Mouse (Mus musculus): Measurements from ENCODE around the gene Reps2. TPM values are rescaled to one million over a fixed set of nuclear protein-coding genes. Genes with fewer than 3 reads are reported as not detected.

Gene Reps2
- polyA plus RNA-seq, 1 experiment from 2014 or later, result 1.8 TPM

DNA sequence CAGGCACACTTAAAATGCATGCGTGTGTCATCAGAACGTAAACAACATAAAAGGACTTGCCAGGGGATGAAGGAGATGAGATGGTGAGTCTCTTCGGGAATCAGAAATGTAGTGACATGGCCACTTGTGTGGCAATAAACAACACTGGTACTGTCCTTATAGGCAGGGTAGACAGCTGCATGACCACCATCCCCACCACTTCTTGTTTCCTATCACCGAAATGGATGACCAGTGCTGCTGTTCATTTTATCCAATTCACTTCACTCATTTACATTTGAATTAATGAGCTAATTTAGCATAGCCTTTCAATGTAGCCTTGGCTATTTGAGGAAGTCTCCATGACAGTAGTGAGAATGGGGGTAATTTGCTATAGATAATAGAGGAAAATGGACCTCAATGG is 236.2 kb downstream of the Reps2 start:
- peaks cover 62% of the 10 kb centered on the region for H3K27me3 ChIP-seq
- no peak overlapping the region for H3K4me2 ChIP-seq
- H3K4me1 ChIP-seq (replicated peaks), result no peaks in the 10 kb centered on the region
- H3K4me3 ChIP-seq, result no peak overlapping the region
- H3K27ac ChIP-seq (replicated peaks), result no peak overlapping the region
- H3K9ac ChIP-seq, result no peak overlapping the region
- ATAC-seq (ENCODE audit: low read depth), result no peak
- WGBS, result 53% methylated on average over 4 of the region's 4 CpGs
- no peaks in the 10 kb centered on the region for H3K9me3 ChIP-seq
- no peaks in the 10 kb centered on the region for H3K36me3 ChIP-seq

DNA sequence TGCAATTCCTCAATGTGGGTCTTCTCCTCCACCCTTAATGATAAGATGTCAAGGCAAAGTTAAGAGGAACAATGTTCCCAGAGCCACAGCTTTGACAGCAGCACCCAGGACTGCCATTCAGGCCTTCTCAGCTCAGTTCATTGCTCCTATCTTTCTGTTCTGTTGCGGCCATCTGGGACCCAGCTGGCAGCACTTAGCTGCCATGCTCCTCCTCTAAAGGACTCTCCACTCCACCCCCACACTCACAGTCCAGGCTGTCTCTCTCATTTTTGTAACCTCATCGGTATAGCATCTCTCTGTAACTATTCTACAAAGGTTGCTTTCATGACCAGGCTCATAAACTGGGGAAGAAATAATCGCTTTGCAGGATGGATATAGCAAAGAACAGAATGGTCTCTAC is 241.0 kb downstream of the Reps2 start:
- no peak for ATAC-seq (ENCODE audit: low read depth)
- H3K4me3 ChIP-seq, result no peak overlapping the region
- whole genome bisulfite sequencing, result 75% methylated on average over 3 of the region's 3 CpGs

GRCm38 (mm10) chrX:162380730-162381129 is 262.7 kb downstream of the Reps2 start:
- no peak overlapping the region for H3K4me2 ChIP-seq
- H3K27me3 ChIP-seq, result no peaks in the 10 kb centered on the region; the same call in 1 of the 2 replicates
- ATAC-seq (ENCODE audit: low read depth), result no peak
- H3K27ac ChIP-seq (replicated peaks), result no peak overlapping the region
- no peaks in the 10 kb centered on the region for H3K4me1 ChIP-seq (replicated peaks)
- 94% methylated on average over 1 of the region's 1 CpGs for WGBS
- H3K9ac ChIP-seq, result no peak overlapping the region
- H3K9me3 ChIP-seq, result no peaks in the 10 kb centered on the region
- H3K36me3 ChIP-seq, result no peaks in the 10 kb centered on the region
- no peak overlapping the region for H3K4me3 ChIP-seq

More for the DNA sequence above, 241.0 kb downstream of the Reps2 start:
- H3K9me3 ChIP-seq, result no peaks in the 10 kb centered on the region
- H3K36me3 ChIP-seq, result no peaks in the 10 kb centered on the region
- no peaks in the 10 kb centered on the region for H3K4me1 ChIP-seq (replicated peaks)
- no peak overlapping the region for H3K4me2 ChIP-seq
- H3K27me3 ChIP-seq, result peaks cover 39% of the 10 kb centered on the region
- H3K9ac ChIP-seq, result no peak overlapping the region
- H3K27ac ChIP-seq (replicated peaks), result no peak overlapping the region

DNA sequence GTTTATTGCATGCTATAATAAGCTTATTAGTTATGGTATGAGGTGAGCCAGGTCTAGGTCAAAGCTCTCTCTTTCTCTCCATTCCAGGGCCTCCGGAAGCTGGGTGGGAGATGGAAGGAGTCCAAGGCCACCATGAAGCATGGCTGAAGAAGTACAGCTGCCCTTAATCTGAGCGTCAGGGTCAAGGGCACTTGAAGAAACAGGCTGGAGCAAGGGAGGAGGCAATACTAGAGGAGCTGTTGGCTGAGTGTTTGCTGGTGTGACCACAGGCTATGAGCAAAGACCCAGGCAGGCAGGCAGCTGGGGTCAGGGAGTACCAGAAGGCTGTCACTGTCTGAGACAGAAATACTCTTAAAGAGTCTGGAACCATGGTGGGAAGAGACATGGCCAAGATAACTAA is 280.2 kb downstream of the Reps2 start:
- WGBS, result 78% methylated on average over 2 of the region's 2 CpGs
- H3K27me3 ChIP-seq, result peaks cover 43% of the 10 kb centered on the region
- no peak overlapping the region for H3K9ac ChIP-seq
- ATAC-seq (ENCODE audit: low read depth), result no peak
- no peak overlapping the region for H3K4me2 ChIP-seq
- H3K9me3 ChIP-seq, result no peaks in the 10 kb centered on the region
- no peak overlapping the region for H3K4me3 ChIP-seq
- no peaks in the 10 kb centered on the region for H3K36me3 ChIP-seq
- no peaks in the 10 kb centered on the region for H3K4me1 ChIP-seq (replicated peaks)
- H3K27ac ChIP-seq (replicated peaks), result no peak overlapping the region

Other genes with a start within 250 kb of the Reps2 start
- 202 and 224 TPM in 2 replicates for gene Rbbp7, start 116.8 kb upstream of the Reps2 start, polyA plus RNA-seq (2015; fragmentation: Nextera tagmentation; extraction: Ambion mirVana)
- gene Txlng, start 185.8 kb upstream of the Reps2 start, polyA plus RNA-seq (2015; fragmentation: Nextera tagmentation; extraction: Ambion mirVana), result 14.3 and 15.4 TPM in 2 replicates
- 34.5 and 34.9 TPM in 2 replicates for gene Syap1, start 244.8 kb upstream of the Reps2 start, polyA plus RNA-seq (2015; fragmentation: Nextera tagmentation; extraction: Ambion mirVana)